Mouse (Mus musculus): ENCODE data around the gene Sh2d5.
A peak's percentile ranks its signal among the peaks of the same experiment; 100 is the strongest.

Sh2d5 gene

DNA sequence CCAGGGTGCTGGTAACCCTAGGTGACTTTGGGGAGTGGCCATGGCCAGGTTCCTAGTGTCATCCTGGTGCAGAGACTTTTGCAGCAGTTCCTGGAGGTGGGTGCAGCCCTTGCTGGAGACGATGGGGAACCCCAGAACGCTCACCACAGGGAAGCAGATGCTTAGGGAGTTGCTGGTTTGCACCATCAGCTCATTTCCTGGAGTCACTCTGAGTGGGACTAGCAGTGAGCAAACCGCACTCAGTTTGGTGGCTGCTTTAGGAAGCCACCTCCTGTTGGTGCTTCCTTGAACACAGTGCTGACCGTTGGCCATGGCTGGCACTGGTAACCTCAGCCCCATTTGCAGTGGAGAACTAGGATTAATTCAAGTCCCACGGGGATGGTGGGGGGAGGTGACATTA lies 9.3 kb downstream of the Sh2d5 start:
- no peak for DNase-seq (ENCODE audit: low read depth, low spot score)

GRCm38 (mm10) chr4:138261843-138262681 lies 11.9 kb downstream of the Sh2d5 start:
- peak; percentile 60 for DNase-seq (ENCODE audit: low read depth, low spot score)

GRCm38 (mm10) chr4:138267869-138268268 lies 17.7 kb downstream of the Sh2d5 start:
- DNase-seq (ENCODE audit: low read depth, low spot score), result no peak

- peak; percentile 89 for DNase-seq (ENCODE audit: low read depth, low spot score)
Measured at GRCm38 (mm10) chr4:138272011-138272997, 22.1 kb downstream of the Sh2d5 start.

GRCm38 (mm10) chr4:138278346-138278745 lies 28.1 kb downstream of the Sh2d5 start:
- DNase-seq (ENCODE audit: low read depth, low spot score), result no peak

GRCm38 (mm10) chr4:138282834-138283233 lies 32.6 kb downstream of the Sh2d5 start:
- DNase-seq (ENCODE audit: low read depth, low spot score), result peak; percentile 80

- no peak for DNase-seq (ENCODE audit: low read depth, low spot score)
Measured at GRCm38 (mm10) chr4:138286411-138286810, 36.2 kb downstream of the Sh2d5 start.

GRCm38 (mm10) chr4:138288691-138289090 lies 38.5 kb downstream of the Sh2d5 start:
- DNase-seq (ENCODE audit: low read depth, low spot score), result no peak

- no peak for DNase-seq (ENCODE audit: low read depth, low spot score)
Measured at GRCm38 (mm10) chr4:138292028-138292427, 41.8 kb downstream of the Sh2d5 start.

- DNase-seq (ENCODE audit: low read depth, low spot score), result no peak
Measured at GRCm38 (mm10) chr4:138293261-138293948, 43.2 kb downstream of the Sh2d5 start.

- no peak for DNase-seq (ENCODE audit: low read depth, low spot score)
Measured at GRCm38 (mm10) chr4:138293949-138294550, 43.8 kb downstream of the Sh2d5 start.

DNA sequence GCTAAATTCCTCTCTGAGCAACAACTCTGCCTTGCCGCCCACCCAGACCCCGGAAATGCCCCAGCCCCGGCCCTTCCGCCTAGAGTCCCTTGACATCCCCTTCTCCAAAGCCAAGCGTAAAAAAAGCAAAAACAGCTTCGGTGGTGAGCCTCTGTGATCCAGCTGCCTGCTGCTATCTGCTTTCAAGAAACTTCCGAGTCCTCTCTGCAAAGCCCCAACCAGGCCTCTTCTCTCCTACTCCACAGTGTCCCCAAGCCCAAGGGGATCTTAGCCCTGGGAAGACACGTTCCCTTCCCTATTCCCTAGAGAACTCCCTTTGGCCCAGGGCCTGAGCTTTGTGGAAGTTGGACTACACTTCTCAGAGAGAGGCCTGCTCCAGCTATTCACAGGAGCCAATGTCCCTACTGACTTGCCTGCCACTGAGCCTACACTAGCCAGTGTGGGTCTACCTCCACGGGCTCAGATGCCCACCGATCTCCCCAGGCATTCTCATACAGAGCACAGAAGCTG lies 51.1 kb downstream of the Sh2d5 start:
- DNase-seq (ENCODE audit: low read depth, low spot score), result no peak

- DNase-seq (ENCODE audit: low read depth, low spot score), result no peak
Measured at GRCm38 (mm10) chr4:138303011-138303410, 52.8 kb downstream of the Sh2d5 start.

DNA sequence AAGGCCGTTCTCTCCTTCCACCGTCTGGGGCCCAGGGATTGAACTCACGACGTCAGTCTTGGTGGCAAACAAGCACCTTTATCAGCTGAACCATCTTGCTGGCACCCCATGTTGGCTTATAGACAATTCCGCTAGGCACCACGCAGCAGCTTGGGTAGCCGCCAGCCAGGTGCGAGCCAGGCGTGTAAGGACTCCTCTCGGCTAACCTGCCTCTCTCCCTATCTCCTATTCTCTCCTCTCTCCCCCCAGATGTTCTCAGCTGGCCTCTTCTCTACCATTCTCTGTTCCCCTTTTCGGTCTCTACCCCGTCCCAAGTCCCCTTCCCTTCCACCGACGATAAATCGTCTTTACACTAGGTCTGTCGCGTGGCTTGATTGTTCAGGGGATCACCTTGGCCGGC lies 53.5 kb downstream of the Sh2d5 start:
- no peak for DNase-seq (ENCODE audit: low read depth, low spot score)

DNA sequence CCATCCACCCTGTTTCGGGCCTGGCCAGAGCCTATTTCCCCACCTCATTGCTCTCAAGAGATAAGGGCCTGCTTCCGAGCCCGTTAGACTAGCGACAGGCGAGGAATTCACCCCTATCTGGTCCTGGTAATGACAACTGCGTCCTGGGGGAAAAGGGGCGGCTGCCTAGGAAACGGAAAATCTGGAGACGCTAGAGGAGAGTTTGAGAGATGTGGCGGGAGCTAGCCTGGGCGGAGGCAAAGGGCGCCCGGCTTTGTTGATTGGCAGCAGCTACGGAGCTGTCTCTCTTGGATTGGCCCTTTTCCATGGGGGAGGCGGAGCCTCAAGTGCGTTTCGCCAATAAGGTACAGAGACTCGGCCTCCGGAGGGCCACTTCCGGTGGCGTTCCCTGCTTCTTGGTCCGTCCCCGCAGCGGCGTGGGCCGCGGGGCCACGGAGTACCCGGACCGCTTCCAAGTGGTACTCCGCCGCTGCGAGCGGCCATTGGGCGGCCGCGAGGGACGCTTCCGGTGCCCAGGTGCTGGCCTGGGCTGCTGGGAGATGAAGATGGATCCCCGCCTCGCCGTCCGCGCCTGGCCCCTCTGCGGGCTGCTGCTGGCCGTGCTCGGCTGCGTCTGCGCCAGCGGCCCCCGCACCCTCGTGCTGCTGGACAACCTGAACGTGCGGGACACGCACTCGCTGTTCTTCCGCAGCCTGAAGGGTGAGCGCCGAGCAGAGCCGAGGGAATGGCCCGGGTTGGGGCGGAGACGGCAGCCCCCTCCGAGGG lies 54.3 kb downstream of the Sh2d5 start, which contains the start of gene Ddost:
Ddost (plus strand) TSS at position 391 of the 765 bp plus-strand sequence.
- peak; percentile 99 for DNase-seq (ENCODE audit: low read depth, low spot score)

- DNase-seq (ENCODE audit: low read depth, low spot score), result no peak
Measured at GRCm38 (mm10) chr4:138307025-138307424, 56.8 kb downstream of the Sh2d5 start.

DNA sequence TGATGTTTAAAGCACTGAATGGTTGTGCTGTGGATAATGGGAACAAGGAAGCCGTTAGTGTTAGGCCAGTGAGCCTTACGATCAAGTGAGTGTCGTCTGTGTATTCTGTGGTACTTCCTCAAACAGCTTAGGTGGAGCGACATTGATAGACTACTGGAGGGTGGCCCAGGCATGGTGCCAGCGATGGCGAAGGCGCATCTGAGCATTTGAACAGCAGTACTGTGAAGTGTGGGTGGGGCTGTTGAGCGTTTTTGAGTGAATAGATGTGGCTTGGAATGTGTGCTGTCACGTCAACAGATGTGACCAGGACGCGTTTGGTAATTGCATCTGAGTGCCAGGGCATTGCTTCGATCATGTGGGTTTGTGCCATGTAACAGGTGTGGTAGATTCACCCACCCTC lies 57.5 kb downstream of the Sh2d5 start:
- no peak for DNase-seq (ENCODE audit: low read depth, low spot score)

- no peak for DNase-seq (ENCODE audit: low read depth, low spot score)
Measured at GRCm38 (mm10) chr4:138310311-138310910, 60.2 kb downstream of the Sh2d5 start.

Data from telencephalon, adult 2 months (tissue).